Mouse (Mus musculus) heart, embryonic 11.5 days (tissue): ENCODE results near the gene Eaf1. TPM values are rescaled to one million over a fixed set of nuclear protein-coding genes. Genes with fewer than 3 reads are reported as not detected.

Source experiments
- ATAC-seq: fragments of 200-750 bp; cut with Nextera tagmentation; replicated peaks from 2 replicates; pipeline ENCODE4 v1.8.0; 2017; ENCODE audit warnings: moderate library complexity; ENCODE audit not compliant: insufficient number of reproducible peaks, low FRiP score, low TSS enrichment
- H3K27ac ChIP-seq: fragments of 300-500 bp; sonication (generic); 2 replicates; pipeline ENCODE4 v1.5.1; 2014; ENCODE audit warnings: mild to moderate bottlenecking, low read depth, low read length
- H3K27me3 ChIP-seq: fragments of 300-500 bp; sonication (generic); 2 replicates; pipeline ENCODE4 v1.6.1; 2014; ENCODE audit warnings: mild to moderate bottlenecking, low read length, mixed read lengths; ENCODE audit not compliant: control insufficient read depth, insufficient read depth
- H3K36me3 ChIP-seq: fragments of 300-500 bp; sonication (generic); 2 replicates; pipeline ENCODE4 v1.6.1; 2014; ENCODE audit warnings: mild to moderate bottlenecking, low read length, moderate library complexity, mixed read lengths; ENCODE audit not compliant: control insufficient read depth, insufficient read depth
- H3K4me1 ChIP-seq: fragments of 300-500 bp; sonication (generic); 2 replicates; pipeline ENCODE4 v1.6.1; 2014; ENCODE audit warnings: low read length; ENCODE audit not compliant: control insufficient read depth, insufficient read depth
- H3K4me2 ChIP-seq: fragments of 300-500 bp; sonication (generic); 2 replicates; pipeline ENCODE4 v1.6.1; 2014; ENCODE audit warnings: mild to moderate bottlenecking, moderate library complexity
- H3K4me3 ChIP-seq: fragments of 300-500 bp; sonication (generic); 2 replicates; pipeline ENCODE4 v1.5.1; 2014; ENCODE audit warnings: low read depth, low read length
- H3K9ac ChIP-seq: fragments of 300-500 bp; sonication (generic); 2 replicates; pipeline ENCODE4 v1.6.1; 2014; ENCODE audit warnings: mild to moderate bottlenecking, low read depth, low read length, moderate library complexity
- H3K9me3 ChIP-seq: fragments of 300-500 bp; sonication (generic); replicated peaks from 2 replicates; pipeline ENCODE4 v1.6.1; 2016; ENCODE audit warnings: low read length; ENCODE audit not compliant: control insufficient read depth
- WGBS: fragments of 180-500 bp; shearing (Covaris S2); extraction: QIAGEN DNeasy Blood & Tissue Kit; methylation state at CpG from one replicate; pipeline ENCODE4 v1.1.7; 2014; ENCODE audit not compliant: insufficient replicate concordance; 5-methylcytosine and 5-hydroxymethylcytosine counted together
- polyA plus RNA-seq: library from polyadenylated mRNA; unstranded; fragments of >200 nt; fragmentation: Nextera tagmentation; extraction: Ambion mirVana; gene quantifications from 2 replicates; pipeline ENCODE4 v1.2.1, GENCODE M21; 2014

Gene Eaf1
- polyA plus RNA-seq, 1 experiment from 2014 or later, result 16.6 TPM

GRCm38 (mm10) chr14:31464176-31464575, 30.0 kb upstream of the Eaf1 start:
- Histone ChIP-seq H3K9me3 (no peaks in the 10 kb centered on the region), H3K27me3 (no peaks in the 10 kb centered on the region), H3K4me1 (no peaks in the 10 kb centered on the region), H3K4me2 (no peak overlapping the region), H3K36me3 (no peaks in the 10 kb centered on the region), H3K9ac (no peak overlapping the region), H3K4me3 (no peak overlapping the region), H3K27ac (no peak overlapping the region)
- no peak for ATAC-seq
- 53% methylated on average over 8 of the region's 8 CpGs for WGBS

GRCm38 (mm10) chr14:31469711-31470110, 24.5 kb upstream of the Eaf1 start:
- Histone ChIP-seq H3K9ac (no peak overlapping the region), H3K27ac (no peak overlapping the region), H3K4me2 (no peak overlapping the region), H3K27me3 (no peaks in the 10 kb centered on the region), H3K36me3 (no peaks in the 10 kb centered on the region), H3K4me1 (no peaks in the 10 kb centered on the region), H3K4me3 (no peak overlapping the region), H3K9me3 (no peaks in the 10 kb centered on the region)
- 56% methylated on average over 4 of the region's 4 CpGs for WGBS
- ATAC-seq, result no peak

GRCm38 (mm10) chr14:31472451-31473061, 21.6 kb upstream of the Eaf1 start:
- Histone ChIP-seq H3K4me3 (no peak overlapping the region), H3K27ac (no peak overlapping the region), H3K27me3 (no peaks in the 10 kb centered on the region), H3K9ac (no peak overlapping the region), H3K4me1 (no peaks in the 10 kb centered on the region), H3K9me3 (no peaks in the 10 kb centered on the region), H3K4me2 (no peak overlapping the region), H3K36me3 (no peaks in the 10 kb centered on the region)
- no peak for ATAC-seq
- WGBS, result 9% methylated on average over 5 of the region's 5 CpGs

- Histone ChIP-seq H3K9me3 (no peaks in the 10 kb centered on the region), H3K27ac (no peak overlapping the region), H3K4me2 (no peak overlapping the region), H3K27me3 (no peaks in the 10 kb centered on the region), H3K4me1 (no peaks in the 10 kb centered on the region), H3K4me3 (no peak overlapping the region), H3K36me3 (peaks cover under 1% of the 10 kb centered on the region; the same call in 1 of the 2 replicates), H3K9ac (no peak overlapping the region)
- WGBS, result 82% methylated on average over 2 of the region's 2 CpGs
- no peak for ATAC-seq
These were observed 20.9 kb upstream of the Eaf1 start for GRCm38 (mm10) chr14:31473297-31473696.

GRCm38 (mm10) chr14:31482417-31482816, 11.8 kb upstream of the Eaf1 start:
- Histone ChIP-seq H3K4me2 (no peak overlapping the region), H3K4me1 (no peaks in the 10 kb centered on the region), H3K9ac (no peak overlapping the region), H3K9me3 (no peaks in the 10 kb centered on the region), H3K27me3 (no peaks in the 10 kb centered on the region), H3K4me3 (no peak overlapping the region), H3K36me3 (peaks cover 46% of the 10 kb centered on the region), H3K27ac (no peak overlapping the region)
- 91% methylated on average over 5 of the region's 5 CpGs for WGBS
- ATAC-seq, result no peak

- Histone ChIP-seq H3K36me3 (peaks cover 35% of the 10 kb centered on the region), H3K4me1 (no peaks in the 10 kb centered on the region), H3K4me3 (no peak overlapping the region), H3K27ac (no peak overlapping the region), H3K27me3 (no peaks in the 10 kb centered on the region), H3K9ac (no peak overlapping the region), H3K4me2 (no peak overlapping the region), H3K9me3 (no peaks in the 10 kb centered on the region)
- ATAC-seq, result no peak
- 83% methylated on average over 4 of the region's 4 CpGs for WGBS
These were observed 7.7 kb upstream of the Eaf1 start for GRCm38 (mm10) chr14:31486465-31486864.

- 87% methylated on average over 6 of the region's 6 CpGs for whole genome bisulfite sequencing
These were observed 6.1 kb upstream of the Eaf1 start for GRCm38 (mm10) chr14:31488055-31488454.

GRCm38 (mm10) chr14:31493901-31494300, 298 bp upstream of the Eaf1 start:
- 42% methylated on average over 9 of the region's 9 CpGs for WGBS
- no peaks in the 10 kb centered on the region for H3K27me3 ChIP-seq
- peaks cover 11% of the 10 kb centered on the region; the same call in 1 of the 2 replicates for H3K36me3 ChIP-seq
- ATAC-seq, result no peak
- H3K9ac ChIP-seq, result peak overlapping the region; percentile 98
- no peaks in the 10 kb centered on the region for H3K9me3 ChIP-seq
- peaks cover 18% of the 10 kb centered on the region for H3K4me1 ChIP-seq
- no peak overlapping the region for H3K27ac ChIP-seq
- H3K4me3 ChIP-seq, result peak overlapping the region; percentile 98
- H3K4me2 ChIP-seq, result peak overlapping the region; percentile 94

More at GRCm38 (mm10) chr14:31488055-31488454, 6.1 kb upstream of the Eaf1 start:
- Histone ChIP-seq H3K4me3 (no peak overlapping the region), H3K27ac (no peak overlapping the region), H3K4me2 (no peak overlapping the region), H3K4me1 (no peaks in the 10 kb centered on the region), H3K27me3 (no peaks in the 10 kb centered on the region), H3K9ac (no peak overlapping the region), H3K9me3 (no peaks in the 10 kb centered on the region), H3K36me3 (peaks cover 27% of the 10 kb centered on the region)
- ATAC-seq, result no peak

GRCm38 (mm10) chr14:31494975-31495455, 816 bp downstream of the Eaf1 start, which contains the start of gene Mettl6:
Gene Mettl6, minus strand, starts transcription at chr14:31495040.
- Histone ChIP-seq H3K9ac (peak within 1 kb of the TSS; percentile 98), H3K36me3 (peaks cover 13% of the 10 kb centered on the region; the same call in 1 of the 2 replicates), H3K4me2 (peak within 1 kb of the TSS; percentile 94), H3K9me3 (no peaks in the 10 kb centered on the region), H3K27ac (peak within 1 kb of the TSS; percentile 90), H3K4me1 (peaks cover 18% of the 10 kb centered on the region), H3K4me3 (peak within 1 kb of the TSS; percentile 98), H3K27me3 (no peaks in the 10 kb centered on the region)
- under 1% methylated on average over 49 of the region's 49 CpGs for WGBS
- peak; percentile 76 for ATAC-seq
